Mouse (Mus musculus) heart, postnatal 0 days (tissue): ENCODE results near the gene Ripk4.

Experiments used
- CTCF ChIP-seq: IDR thresholded peaks from 2 replicates; pipeline ENCODE4 v1.5.1; 2016; ENCODE audit warnings: antibody characterized with exemption, control low read depth, low read depth
- EP300 ChIP-seq: IDR thresholded peaks from 2 replicates; pipeline ENCODE4 v1.6.1; 2016; ENCODE audit warnings: antibody characterized with exemption, low read depth

- TF ChIP-seq CTCF (no peak), EP300 (no peak)
Measured at GRCm38 (mm10) chr16:97733599-97733998, 30.0 kb downstream of the Ripk4 start.
